1 mouse cellular context compared by ENCODE assay signal in the genomic region with DNA sequence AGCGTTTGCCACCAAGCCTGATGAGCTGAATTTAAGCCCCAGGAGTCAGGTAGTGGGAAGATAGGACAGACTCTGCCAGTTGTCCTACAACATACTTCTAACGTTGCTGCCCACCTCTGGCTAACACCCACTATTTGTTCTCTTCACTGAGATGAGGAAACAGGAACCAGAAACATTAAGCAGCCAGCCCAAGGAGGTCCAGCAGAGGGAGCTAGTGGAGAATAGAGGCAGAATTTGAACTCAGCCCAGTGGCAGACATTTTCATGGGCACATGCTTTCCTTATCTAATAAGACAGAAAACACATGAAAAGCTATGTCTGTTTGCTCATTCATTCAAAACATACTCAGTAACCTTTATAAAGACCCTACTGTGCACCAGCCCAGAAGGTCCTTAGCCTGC.
TF ChIP-seq lines count a peak whose summit lies in the region.

No protein-coding gene starts in this region.

TF ChIP-seq in CH12.LX, 34 proteins besides CTCF, POLR2A, EP300 and RAD21:
- TF ChIP-seq SIN3A (IDR thresholded peaks at IDR 0.05; ENCODE audit: low read length) (no peak), SMC3 (IDR thresholded peaks at IDR 0.05; ENCODE audit: low read depth, low read length) (peak; percentile 36; the same call in 1 of the 2 replicates)
TF ChIP-seq in CH12.LX: peak in this region for 1.
